Mouse (Mus musculus): Measurements from ENCODE around the gene Nuak1. TPM values are rescaled to one million over a fixed set of nuclear protein-coding genes. Genes with fewer than 3 reads are reported as not detected.

The Nuak1 gene
- polyA plus RNA-seq, 1 experiment from 2014 or later: 4.0 TPM

DNA sequence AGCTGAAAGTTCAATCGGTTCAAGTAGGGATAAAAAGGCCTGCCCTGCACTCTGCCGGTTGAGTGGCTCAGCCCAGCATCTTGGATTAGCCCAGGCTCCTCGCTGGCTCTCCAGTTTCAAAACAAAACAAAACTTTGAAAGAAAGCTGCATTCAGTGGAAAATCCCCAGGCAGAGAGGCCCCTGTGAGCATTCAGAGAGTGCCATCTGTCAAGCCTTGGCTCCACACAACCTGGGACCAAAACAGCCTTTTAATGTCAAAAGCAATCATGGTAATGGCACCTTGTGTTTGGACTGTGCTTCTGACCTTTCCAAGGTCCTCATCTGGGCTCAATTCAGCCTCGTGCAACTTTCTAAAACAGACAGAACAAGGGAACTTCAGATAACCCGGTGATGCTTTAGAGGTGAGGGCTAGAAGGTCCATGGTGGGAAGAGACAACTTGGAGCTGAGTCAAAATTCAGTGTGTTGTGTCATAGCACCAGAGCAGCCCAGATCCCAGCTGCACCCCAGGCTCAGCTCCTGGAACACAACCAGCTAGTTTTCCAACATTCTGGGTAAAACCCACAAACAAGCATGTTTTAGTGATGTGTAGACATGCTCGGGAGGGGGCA, 27.3 kb upstream of the Nuak1 start:
- Histone ChIP-seq H3K4me3 (no peak overlapping the region), H3K36me3 (no peaks in the 10 kb centered on the region), H3K9ac (no peak overlapping the region), H3K4me2 (replicated peaks) (no peak overlapping the region), H3K27ac (no peak overlapping the region), H3K9me3 (no peaks in the 10 kb centered on the region), H3K27me3 (no peaks in the 10 kb centered on the region), H3K4me1 (peaks cover 8% of the 10 kb centered on the region; the same call in 1 of the 2 replicates)
- 43% methylated on average over 6 of the region's 6 CpGs for WGBS
- ATAC-seq (ENCODE audit: low FRiP score, low read depth): no peak

DNA sequence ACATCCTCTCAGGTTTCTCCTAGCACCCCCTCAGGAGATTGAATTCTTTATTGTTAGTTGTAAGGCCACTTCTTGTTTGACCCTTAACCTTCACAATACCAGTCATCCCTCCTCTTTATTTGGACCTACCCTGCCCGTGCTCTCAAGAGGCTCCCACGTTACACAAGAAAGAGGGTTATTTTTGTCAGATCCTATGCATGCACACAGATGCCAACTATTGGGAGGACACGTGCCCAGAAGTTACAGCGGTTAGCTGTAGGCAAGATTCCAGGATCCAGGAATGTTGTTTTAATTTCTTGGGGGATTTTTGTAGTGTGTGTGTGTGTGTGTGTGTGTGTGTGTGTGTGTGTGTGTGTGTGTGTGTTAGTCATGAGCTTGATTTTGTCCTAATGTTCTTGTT, 25.1 kb upstream of the Nuak1 start:
- WGBS: 54% methylated on average over 4 of the region's 4 CpGs
- no peak overlapping the region for H3K4me3 ChIP-seq
- H3K27ac ChIP-seq: no peak overlapping the region
- H3K36me3 ChIP-seq: no peaks in the 10 kb centered on the region
- no peaks in the 10 kb centered on the region for H3K27me3 ChIP-seq
- H3K4me2 ChIP-seq (replicated peaks): no peak overlapping the region
- ATAC-seq (ENCODE audit: low FRiP score, low read depth): no peak
- peaks cover 8% of the 10 kb centered on the region; the same call in 1 of the 2 replicates for H3K4me1 ChIP-seq
- no peak overlapping the region for H3K9ac ChIP-seq
- no peaks in the 10 kb centered on the region for H3K9me3 ChIP-seq

DNA sequence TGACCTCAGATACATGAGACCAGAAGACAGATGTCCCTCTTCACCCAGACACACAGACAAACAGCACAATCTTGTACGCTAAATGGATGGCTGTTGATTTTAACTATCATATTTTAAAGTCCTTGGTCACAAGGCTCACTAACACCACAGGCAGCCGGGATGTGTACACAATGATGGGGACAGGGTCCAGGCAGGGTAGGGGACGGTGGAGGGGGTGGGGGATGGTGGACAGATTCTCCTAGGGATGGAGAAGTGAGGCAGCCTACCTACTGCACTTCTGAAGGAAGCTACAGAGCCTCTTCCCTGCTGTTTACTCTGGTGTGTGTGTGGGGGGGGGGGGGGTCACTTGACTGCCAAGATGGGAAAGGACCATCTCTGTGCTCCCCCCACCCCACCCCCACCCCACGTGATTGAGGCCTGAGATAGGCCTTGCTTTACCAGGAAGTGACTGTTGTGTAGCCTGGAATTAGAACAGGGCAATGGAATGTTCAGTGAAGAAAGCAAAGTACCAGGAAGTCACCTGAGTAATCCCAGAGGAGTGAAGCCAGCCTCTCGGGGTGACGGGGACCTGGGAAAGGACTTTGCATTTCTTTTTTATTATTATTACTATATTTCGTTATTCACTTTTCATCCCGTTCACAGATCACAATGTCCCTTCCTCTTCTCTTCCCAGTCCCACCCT, 20.2 kb upstream of the Nuak1 start:
- Histone ChIP-seq H3K9me3 (no peaks in the 10 kb centered on the region), H3K27ac (no peak overlapping the region), H3K4me2 (replicated peaks) (no peak overlapping the region), H3K4me3 (no peak overlapping the region), H3K4me1 (peaks cover 8% of the 10 kb centered on the region; the same call in 1 of the 2 replicates), H3K36me3 (no peaks in the 10 kb centered on the region), H3K27me3 (no peaks in the 10 kb centered on the region), H3K9ac (no peak overlapping the region)
- 78% methylated on average over 8 of the region's 8 CpGs for WGBS
- ATAC-seq (ENCODE audit: low FRiP score, low read depth): no peak

DNA sequence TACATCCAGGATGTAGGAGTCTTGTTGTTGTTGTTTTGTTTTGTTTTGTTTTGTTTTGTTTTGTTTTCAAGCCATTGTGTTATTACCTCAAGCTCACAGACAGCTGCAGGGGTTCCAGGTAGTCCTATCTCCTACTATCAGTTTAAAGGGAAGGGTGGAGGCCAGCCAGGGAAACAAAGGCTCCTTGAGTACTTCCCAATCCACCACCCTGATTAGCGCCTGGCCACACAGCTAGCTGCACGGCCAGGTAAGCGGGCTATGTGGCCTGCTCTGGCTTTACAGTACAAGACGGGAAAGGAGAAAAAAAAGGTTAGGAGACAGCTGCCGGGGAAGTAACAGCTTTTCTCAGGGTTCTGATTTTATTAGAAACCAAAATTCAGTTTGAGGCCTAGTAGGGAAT, 17.7 kb upstream of the Nuak1 start:
- WGBS: 64% methylated on average over 5 of the region's 5 CpGs
- Histone ChIP-seq H3K27me3 (no peaks in the 10 kb centered on the region), H3K9me3 (no peaks in the 10 kb centered on the region), H3K36me3 (no peaks in the 10 kb centered on the region), H3K4me1 (no peaks in the 10 kb centered on the region), H3K9ac (no peak overlapping the region), H3K27ac (no peak overlapping the region), H3K4me2 (replicated peaks) (no peak overlapping the region), H3K4me3 (no peak overlapping the region)
- ATAC-seq (ENCODE audit: low FRiP score, low read depth): no peak

DNA sequence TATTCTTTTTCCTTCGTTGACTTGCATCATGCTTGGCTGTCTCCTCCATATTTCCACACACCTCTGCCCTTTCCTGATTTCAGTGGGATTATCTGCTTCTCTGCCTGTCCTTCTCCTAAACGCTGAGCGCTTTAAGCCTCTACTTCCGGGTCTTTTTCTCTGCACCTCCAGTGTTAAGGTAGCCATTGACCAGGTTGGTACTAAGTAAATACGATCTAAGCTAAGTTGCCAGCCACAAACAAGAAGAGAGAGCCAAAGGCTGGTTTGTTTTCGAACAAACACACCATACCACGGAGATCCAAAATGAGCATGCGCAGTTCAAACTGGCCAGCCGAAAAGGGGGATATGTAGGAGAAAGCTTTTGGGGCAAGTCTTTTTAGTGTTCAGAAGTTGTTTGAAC, 17.1 kb upstream of the Nuak1 start:
- Histone ChIP-seq H3K36me3 (no peaks in the 10 kb centered on the region), H3K9ac (no peak overlapping the region), H3K27ac (no peak overlapping the region), H3K27me3 (no peaks in the 10 kb centered on the region), H3K4me3 (no peak overlapping the region), H3K4me2 (replicated peaks) (no peak overlapping the region), H3K9me3 (no peaks in the 10 kb centered on the region), H3K4me1 (no peaks in the 10 kb centered on the region)
- 87% methylated on average over 9 of the region's 9 CpGs for WGBS
- ATAC-seq (ENCODE audit: low FRiP score, low read depth): no peak

DNA sequence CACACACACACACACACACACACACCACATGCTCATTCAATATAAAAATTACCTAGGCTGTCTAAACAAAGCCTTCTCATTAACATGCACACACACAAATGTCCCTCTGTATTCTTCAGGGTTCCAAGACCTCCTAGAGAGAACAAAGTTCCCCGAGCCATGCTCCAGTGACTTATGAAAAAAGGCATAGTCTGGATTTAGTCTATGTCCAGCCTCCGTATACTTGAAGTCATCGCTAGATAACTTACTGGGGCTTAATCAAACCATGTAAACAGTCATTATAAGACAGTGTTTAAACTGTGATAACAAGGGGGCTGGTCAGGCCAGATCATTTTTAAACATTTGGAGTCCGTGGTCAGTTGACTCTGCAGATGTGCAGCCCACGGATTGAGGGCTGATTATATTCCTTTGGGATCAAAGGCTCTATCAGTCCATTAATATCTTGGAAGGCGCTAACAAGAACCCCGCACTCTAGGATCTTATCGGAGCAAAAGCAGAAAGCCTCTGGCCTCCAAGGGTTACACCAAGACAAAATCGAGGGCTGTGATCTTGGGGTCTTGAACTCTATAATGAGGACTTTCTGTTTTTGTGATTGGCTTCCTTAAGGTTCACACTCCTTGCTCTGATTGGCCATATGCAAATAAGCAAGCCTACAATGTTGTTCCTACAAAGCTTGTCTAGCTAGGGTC, 16.4 kb upstream of the Nuak1 start:
- Histone ChIP-seq H3K4me1 (no peaks in the 10 kb centered on the region), H3K4me2 (replicated peaks) (no peak overlapping the region), H3K4me3 (no peak overlapping the region), H3K36me3 (no peaks in the 10 kb centered on the region), H3K27ac (no peak overlapping the region), H3K9me3 (no peaks in the 10 kb centered on the region), H3K9ac (no peak overlapping the region), H3K27me3 (no peaks in the 10 kb centered on the region)
- ATAC-seq (ENCODE audit: low FRiP score, low read depth): no peak
- 66% methylated on average over 9 of the region's 9 CpGs for WGBS

DNA sequence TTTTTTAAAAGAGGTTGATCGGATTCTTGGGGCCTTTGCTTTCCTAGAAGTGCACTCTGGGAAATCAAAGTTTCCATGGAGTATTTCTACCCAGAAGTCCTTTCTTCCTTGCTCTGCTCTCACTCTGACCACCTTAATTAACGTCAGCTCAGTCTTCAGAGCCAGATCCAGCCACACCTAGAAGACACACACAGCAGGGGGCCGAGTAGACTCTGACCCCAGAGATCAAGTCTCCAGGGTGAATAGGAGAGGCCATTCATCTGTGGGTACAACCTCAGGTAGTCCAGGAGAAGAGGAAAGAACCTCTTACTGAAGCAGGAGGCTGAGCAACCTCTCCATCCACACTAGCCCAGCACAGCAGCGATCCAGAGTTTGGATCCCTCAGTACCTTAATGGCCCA, 11.5 kb upstream of the Nuak1 start:
- no peak overlapping the region for H3K27ac ChIP-seq
- no peaks in the 10 kb centered on the region for H3K9me3 ChIP-seq
- no peak for ATAC-seq (ENCODE audit: low FRiP score, low read depth)
- H3K9ac ChIP-seq: no peak overlapping the region
- WGBS: 64% methylated on average over 4 of the region's 4 CpGs
- no peaks in the 10 kb centered on the region for H3K36me3 ChIP-seq
- no peaks in the 10 kb centered on the region for H3K27me3 ChIP-seq
- H3K4me1 ChIP-seq: peaks cover 4% of the 10 kb centered on the region; the same call in 1 of the 2 replicates
- H3K4me2 ChIP-seq (replicated peaks): no peak overlapping the region
- H3K4me3 ChIP-seq: no peak overlapping the region

DNA sequence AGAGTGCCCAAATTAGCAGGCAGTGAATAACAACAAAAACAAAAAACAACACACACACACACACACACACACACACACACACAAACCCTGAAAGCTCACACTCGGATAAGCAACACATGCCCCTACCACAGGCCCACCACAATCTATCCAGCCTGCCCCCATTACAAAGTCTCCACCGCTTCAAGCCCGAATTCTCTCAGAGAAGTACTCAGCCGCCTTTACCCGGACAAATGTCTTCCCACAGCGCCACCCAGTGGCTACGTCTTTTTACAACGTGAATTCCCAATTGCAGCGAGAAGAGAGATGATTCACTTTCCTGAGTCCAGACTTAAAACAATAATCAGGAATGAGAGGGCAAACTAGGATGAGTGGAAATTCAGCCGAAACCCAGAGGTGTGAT, 10.3 kb upstream of the Nuak1 start:
- H3K27me3 ChIP-seq: no peaks in the 10 kb centered on the region
- no peak overlapping the region for H3K4me2 ChIP-seq (replicated peaks)
- peak; percentile 75; the same call in 1 of the 2 replicates for ATAC-seq (ENCODE audit: low FRiP score, low read depth)
- H3K9ac ChIP-seq: no peak overlapping the region
- no peaks in the 10 kb centered on the region for H3K9me3 ChIP-seq
- 3% methylated on average over 10 of the region's 10 CpGs for WGBS
- no peak overlapping the region for H3K4me3 ChIP-seq
- H3K36me3 ChIP-seq: no peaks in the 10 kb centered on the region
- no peak overlapping the region for H3K27ac ChIP-seq
- H3K4me1 ChIP-seq: peaks cover 4% of the 10 kb centered on the region; the same call in 1 of the 2 replicates

DNA sequence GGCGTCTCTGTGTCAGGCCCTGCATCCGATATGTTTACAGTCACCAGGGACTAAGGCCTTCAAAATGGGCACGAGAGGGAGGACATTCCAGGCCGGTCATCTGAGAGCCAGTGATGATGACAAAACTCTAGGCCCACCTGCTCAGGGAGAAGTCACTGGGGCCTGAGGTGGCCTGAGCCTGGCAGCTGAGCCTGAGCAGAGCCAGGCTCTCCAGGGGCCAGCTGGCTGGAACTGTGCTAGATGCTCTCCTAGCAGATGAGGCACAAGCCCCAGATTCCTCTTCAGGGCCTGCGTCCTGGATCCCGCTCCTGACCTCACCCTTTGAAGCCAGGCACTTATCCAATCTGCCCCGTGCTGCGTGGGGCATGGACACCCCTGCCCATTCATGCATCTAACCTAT, 9.3 kb upstream of the Nuak1 start:
- Histone ChIP-seq H3K9ac (peak overlapping the region; percentile 14; the same call in 1 of the 2 replicates), H3K9me3 (no peaks in the 10 kb centered on the region), H3K36me3 (no peaks in the 10 kb centered on the region), H3K4me1 (peaks cover 4% of the 10 kb centered on the region; the same call in 1 of the 2 replicates), H3K4me3 (no peak overlapping the region), H3K27me3 (no peaks in the 10 kb centered on the region), H3K27ac (no peak overlapping the region), H3K4me2 (replicated peaks) (no peak overlapping the region)
- 76% methylated on average over 8 of the region's 8 CpGs for WGBS
- ATAC-seq (ENCODE audit: low FRiP score, low read depth): no peak

DNA sequence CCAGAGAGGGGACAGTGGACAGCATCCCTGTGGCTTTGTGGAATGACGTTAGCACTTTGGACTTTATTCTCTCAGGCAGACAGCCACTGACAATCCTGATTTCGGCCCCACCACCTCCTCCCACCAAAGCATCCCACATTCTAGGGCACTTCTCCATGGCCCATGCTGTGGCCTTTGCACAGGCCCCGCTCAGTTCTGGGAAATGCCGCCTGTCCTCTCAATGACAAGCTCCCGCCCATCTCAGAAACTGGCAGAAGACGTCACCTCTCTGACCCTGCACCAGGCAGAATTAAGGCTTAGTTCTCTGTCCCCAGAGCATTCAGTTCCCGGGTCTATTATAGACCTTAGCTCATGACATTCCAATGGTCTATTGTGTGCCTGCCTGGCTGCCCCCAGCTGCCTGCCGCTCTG, 7.0 kb upstream of the Nuak1 start:
- Histone ChIP-seq H3K4me3 (no peak overlapping the region), H3K4me2 (replicated peaks) (no peak overlapping the region), H3K9me3 (no peaks in the 10 kb centered on the region), H3K36me3 (no peaks in the 10 kb centered on the region), H3K4me1 (peaks cover 14% of the 10 kb centered on the region), H3K27ac (no peak overlapping the region), H3K27me3 (no peaks in the 10 kb centered on the region), H3K9ac (no peak overlapping the region)
- ATAC-seq (ENCODE audit: low FRiP score, low read depth): 0 out of 2 replicates have a peak, but pooled peaks have one; percentile 48
- WGBS: 55% methylated on average over 8 of the region's 8 CpGs

DNA sequence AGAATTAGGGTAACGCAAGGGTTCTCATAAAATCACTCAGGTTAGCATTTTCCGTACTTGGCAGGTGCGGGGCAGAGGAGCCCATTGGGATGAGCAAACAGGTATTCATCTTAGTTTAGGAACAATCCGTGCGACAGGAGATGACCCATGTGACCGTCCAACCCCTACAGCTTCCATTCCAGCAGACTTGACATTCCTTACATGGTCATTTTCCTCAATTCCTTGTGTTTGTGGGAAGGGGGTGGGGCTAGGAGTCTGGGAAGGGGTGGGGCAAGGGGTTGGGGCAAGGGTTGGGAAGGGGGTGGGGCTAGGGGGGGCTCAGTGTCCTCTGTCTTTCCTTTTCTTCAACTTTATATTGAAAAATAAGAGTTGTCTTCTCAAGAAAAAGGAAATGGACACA, 6.3 kb upstream of the Nuak1 start:
- WGBS: 92% methylated on average over 6 of the region's 6 CpGs
- Histone ChIP-seq H3K4me2 (replicated peaks) (no peak overlapping the region), H3K27ac (no peak overlapping the region), H3K27me3 (no peaks in the 10 kb centered on the region), H3K4me1 (peaks cover 22% of the 10 kb centered on the region), H3K4me3 (no peak overlapping the region), H3K36me3 (no peaks in the 10 kb centered on the region), H3K9me3 (no peaks in the 10 kb centered on the region), H3K9ac (no peak overlapping the region)
- no peak for ATAC-seq (ENCODE audit: low FRiP score, low read depth)

DNA sequence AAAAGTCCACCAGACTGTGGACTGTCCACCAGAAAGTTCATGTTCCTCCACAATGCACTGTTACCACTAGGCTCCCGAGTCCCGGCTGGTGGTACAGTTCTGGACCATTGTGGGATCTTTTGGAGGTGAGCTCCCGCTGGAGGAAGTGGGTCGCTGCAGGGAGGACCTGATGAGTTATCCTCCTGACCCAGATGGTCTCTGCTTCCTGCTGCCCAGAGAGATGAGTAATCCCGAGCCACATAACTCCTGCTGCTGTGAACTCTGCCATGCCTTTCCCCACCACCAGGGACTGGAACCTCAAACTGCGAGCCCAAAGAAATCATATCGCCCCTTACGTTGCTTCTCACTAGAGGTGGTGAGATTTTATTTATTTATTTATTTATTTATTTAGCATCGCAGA, 4.0 kb upstream of the Nuak1 start:
- no peak overlapping the region for H3K9ac ChIP-seq
- no peaks in the 10 kb centered on the region for H3K9me3 ChIP-seq
- peaks cover 26% of the 10 kb centered on the region for H3K4me1 ChIP-seq
- no peak for ATAC-seq (ENCODE audit: low FRiP score, low read depth)
- no peak overlapping the region for H3K27ac ChIP-seq
- H3K4me3 ChIP-seq: no peak overlapping the region
- no peak overlapping the region for H3K4me2 ChIP-seq (replicated peaks)
- no peaks in the 10 kb centered on the region for H3K36me3 ChIP-seq
- WGBS: 78% methylated on average over 9 of the region's 9 CpGs
- no peaks in the 10 kb centered on the region for H3K27me3 ChIP-seq

Data from limb, embryonic 13.5 days (tissue).